Mouse (Mus musculus) ES-E14 (cell line): ENCODE results near the gene Wipf1.

Experiments
- CHD2 ChIP-seq: IDR thresholded peaks from 2 replicates; pipeline ENCODE4 v1.6.1; 2014; ENCODE audit warnings: mild to moderate bottlenecking, low read depth, low read length, inconsistent platforms
- MAFK ChIP-seq: IDR thresholded peaks from 2 replicates; pipeline ENCODE4 v1.6.1; 2014; ENCODE audit warnings: mild to moderate bottlenecking, low read depth, low read length, inconsistent platforms; ENCODE audit not compliant: insufficient read depth

- no peak for TF ChIP-seq CHD2
- no peak for TF ChIP-seq MAFK
Observed at GRCm38 (mm10) chr2:73456154-73456553, 73.4 kb downstream of the Wipf1 start.
